Mouse (Mus musculus): ENCODE results near the gene Fgf11.

GRCm38 (mm10) chr11:69778258-69778982 lies 23.2 kb downstream of the Fgf11 start:
- TF ChIP-seq CTCF (IDR thresholded peaks at IDR 0.05; ENCODE audit: extremely low read depth, insufficient read depth, low read length): no peak
- no peak for TF ChIP-seq POLR2A (IDR thresholded peaks at IDR 0.05; ENCODE audit: extremely low read depth, insufficient read depth, low read length)
